Mouse (Mus musculus) heart, embryonic 16.5 days (tissue): ENCODE results near the gene Afp. TPM values are rescaled to one million over a fixed set of nuclear protein-coding genes. Genes with fewer than 3 reads are reported as not detected.

Source experiments
- ATAC-seq: fragments of 200-750 bp; cut with Nextera tagmentation; replicated peaks from 2 replicates; pipeline ENCODE4 v1.8.0; 2017; ENCODE audit warnings: moderate number of reproducible peaks; ENCODE audit not compliant: insufficient read depth, low FRiP score; ENCODE audit errors: extremely low read depth
- H3K27ac ChIP-seq: fragments of 300-500 bp; sonication (generic); 2 replicates; pipeline ENCODE4 v1.5.1; 2014; ENCODE audit warnings: mild to moderate bottlenecking, low read length, control low read depth, moderate library complexity
- H3K27me3 ChIP-seq: fragments of 300-500 bp; sonication (generic); 2 replicates; pipeline ENCODE4 v1.6.1; 2014; ENCODE audit warnings: low read length, mixed read lengths; ENCODE audit not compliant: control insufficient read depth, insufficient read depth
- H3K36me3 ChIP-seq: fragments of 300-500 bp; sonication (generic); 2 replicates; pipeline ENCODE4 v1.6.1; 2014; ENCODE audit not compliant: control insufficient read depth, insufficient read depth
- H3K4me1 ChIP-seq: fragments of 300-500 bp; sonication (generic); 2 replicates; pipeline ENCODE4 v1.6.1; 2014; ENCODE audit warnings: low read length, mixed read lengths; ENCODE audit not compliant: control insufficient read depth, insufficient read depth
- H3K4me2 ChIP-seq: fragments of 300-500 bp; sonication (generic); 2 replicates; pipeline ENCODE4 v1.6.1; 2014; ENCODE audit warnings: low read depth, mild to moderate bottlenecking, control low read depth, low read length
- H3K4me3 ChIP-seq: fragments of 300-500 bp; sonication (generic); 2 replicates; pipeline ENCODE4 v1.5.1; 2014; ENCODE audit warnings: mild to moderate bottlenecking, control low read depth, low read length
- H3K9ac ChIP-seq: fragments of 300-500 bp; sonication (generic); 2 replicates; pipeline ENCODE4 v1.6.1; 2014; ENCODE audit warnings: low read length, control low read depth
- H3K9me3 ChIP-seq: fragments of 300-500 bp; sonication (generic); replicated peaks from 2 replicates; pipeline ENCODE4 v1.6.1; 2016; ENCODE audit warnings: low read length; ENCODE audit not compliant: control insufficient read depth
- WGBS: fragments of 180-500 bp; shearing (Covaris S2); extraction: QIAGEN DNeasy Blood & Tissue Kit; methylation state at CpG from one replicate; pipeline ENCODE4 v1.1.7; 2014; 5-methylcytosine and 5-hydroxymethylcytosine counted together
- polyA plus RNA-seq: library from polyadenylated mRNA; unstranded; fragments of >200 nt; fragmentation: Nextera tagmentation; extraction: Ambion mirVana; gene quantifications from 2 replicates; pipeline ENCODE4 v1.2.1, GENCODE M21; 2015

Afp gene
- polyA plus RNA-seq, 1 experiment from 2014 or later, result 11.5 TPM

DNA sequence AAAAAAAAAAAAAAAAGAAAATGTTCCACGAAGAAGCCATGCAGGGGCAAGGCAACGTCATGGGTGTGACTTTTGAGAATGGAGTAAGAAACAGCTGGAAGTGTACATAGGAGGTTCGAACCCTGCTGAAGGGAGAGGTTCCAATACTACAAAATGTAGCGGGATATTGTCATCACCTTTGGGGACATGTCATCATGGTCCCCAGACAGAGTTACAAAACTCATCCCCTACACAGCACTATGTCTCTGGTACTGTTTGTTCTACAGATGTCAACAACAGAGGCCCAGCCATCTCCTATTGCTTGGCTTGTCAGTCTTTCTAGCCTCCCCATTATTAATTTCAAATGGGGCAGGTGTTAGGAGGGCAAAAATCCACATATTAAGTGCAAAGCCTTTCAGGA is 16.6 kb upstream of the Afp start:
- no peak overlapping the region for H3K27ac ChIP-seq
- no peaks in the 10 kb centered on the region for H3K9me3 ChIP-seq
- no peak overlapping the region for H3K4me2 ChIP-seq
- H3K4me3 ChIP-seq, result no peak overlapping the region
- no peaks in the 10 kb centered on the region for H3K4me1 ChIP-seq
- WGBS, result 91% methylated on average over 4 of the region's 4 CpGs
- no peak for ATAC-seq
- H3K9ac ChIP-seq, result no peak overlapping the region
- H3K36me3 ChIP-seq, result no peaks in the 10 kb centered on the region
- H3K27me3 ChIP-seq, result no peaks in the 10 kb centered on the region

DNA sequence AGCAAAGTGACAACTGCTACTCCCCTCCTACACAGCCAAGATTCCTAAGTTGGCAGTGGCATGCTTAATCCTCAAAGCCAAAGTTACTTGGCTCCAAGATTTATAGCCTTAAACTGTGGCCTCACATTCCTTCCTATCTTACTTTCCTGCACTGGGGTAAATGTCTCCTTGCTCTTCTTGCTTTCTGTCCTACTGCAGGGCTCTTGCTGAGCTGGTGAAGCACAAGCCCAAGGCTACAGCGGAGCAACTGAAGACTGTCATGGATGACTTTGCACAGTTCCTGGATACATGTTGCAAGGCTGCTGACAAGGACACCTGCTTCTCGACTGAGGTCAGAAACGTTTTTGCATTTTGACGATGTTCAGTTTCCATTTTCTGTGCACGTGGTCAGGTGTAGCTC is 16.2 kb upstream of the Afp start:
- Histone ChIP-seq H3K4me2 (no peak overlapping the region), H3K9ac (no peak overlapping the region), H3K27me3 (no peaks in the 10 kb centered on the region), H3K36me3 (no peaks in the 10 kb centered on the region), H3K27ac (no peak overlapping the region), H3K9me3 (no peaks in the 10 kb centered on the region), H3K4me1 (no peaks in the 10 kb centered on the region), H3K4me3 (no peak overlapping the region)
- WGBS, result 77% methylated on average over 5 of the region's 5 CpGs
- no peak for ATAC-seq

DNA sequence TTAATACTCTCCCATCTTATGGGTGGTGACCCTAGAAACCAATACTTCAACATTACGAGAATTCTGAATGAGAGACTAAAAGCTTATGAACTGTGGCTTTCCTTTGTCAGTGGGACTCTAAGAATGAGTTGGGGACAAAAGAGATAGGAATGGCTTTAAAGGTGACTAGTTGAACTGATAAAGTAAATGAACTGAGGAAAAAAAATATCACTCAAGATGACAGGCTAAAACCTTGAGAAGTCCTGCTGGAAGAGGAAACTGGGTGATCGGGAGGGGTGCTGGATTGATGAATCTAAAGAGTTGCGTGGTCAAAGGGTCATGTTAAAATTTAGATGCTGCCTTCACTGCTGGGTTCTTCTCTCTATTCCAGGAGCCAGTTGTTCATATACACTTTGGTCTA is 13.8 kb upstream of the Afp start:
- H3K4me1 ChIP-seq, result no peaks in the 10 kb centered on the region
- 83% methylated on average over 3 of the region's 3 CpGs for WGBS
- no peak overlapping the region for H3K4me3 ChIP-seq
- H3K9ac ChIP-seq, result no peak overlapping the region
- ATAC-seq, result no peak
- H3K9me3 ChIP-seq, result no peaks in the 10 kb centered on the region
- H3K27me3 ChIP-seq, result no peaks in the 10 kb centered on the region
- H3K27ac ChIP-seq, result no peak overlapping the region
- no peaks in the 10 kb centered on the region for H3K36me3 ChIP-seq
- H3K4me2 ChIP-seq, result no peak overlapping the region

DNA sequence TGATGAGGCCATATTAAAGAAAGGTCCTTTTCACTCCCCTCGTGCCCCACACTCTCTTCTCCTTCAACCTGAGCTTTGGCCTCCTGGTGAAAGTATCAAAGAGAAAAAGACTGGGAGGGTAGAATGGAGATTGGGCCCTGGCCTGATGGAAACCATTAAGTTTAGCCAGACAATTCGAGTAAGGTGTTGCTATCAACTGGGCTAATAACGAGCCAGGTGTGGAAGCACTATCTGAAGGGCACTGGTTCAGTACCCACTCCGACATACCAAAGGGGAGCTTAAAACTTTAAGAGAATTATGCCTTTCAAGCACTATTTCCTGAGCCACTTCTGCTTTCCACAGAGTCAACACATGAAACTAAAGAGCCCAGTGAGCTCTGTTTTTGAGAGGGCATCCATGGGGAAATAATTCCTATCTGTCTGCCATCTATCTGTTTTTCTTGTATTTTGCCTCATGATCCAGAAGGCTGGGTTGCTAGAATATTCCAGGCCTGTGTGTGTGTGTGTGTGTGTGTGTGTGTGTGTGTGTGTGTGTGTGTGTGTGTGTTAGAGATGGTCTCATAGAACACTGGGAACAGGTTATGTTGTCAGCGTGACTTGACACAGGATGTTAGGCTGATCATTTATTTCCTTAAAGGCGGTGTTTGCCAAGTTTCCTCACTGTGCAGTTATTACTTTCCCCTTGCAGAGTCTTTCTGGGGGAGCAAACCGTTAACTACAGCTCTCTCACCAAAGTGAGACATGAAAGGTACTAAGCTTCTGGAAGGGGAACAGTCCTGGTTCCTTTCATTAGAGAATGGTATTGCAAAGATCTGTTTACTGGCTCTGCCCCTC is 13.0 kb upstream of the Afp start:
- Histone ChIP-seq H3K9me3 (no peaks in the 10 kb centered on the region), H3K9ac (no peak overlapping the region), H3K4me3 (no peak overlapping the region), H3K36me3 (no peaks in the 10 kb centered on the region), H3K27ac (no peak overlapping the region), H3K4me2 (no peak overlapping the region), H3K4me1 (no peaks in the 10 kb centered on the region), H3K27me3 (no peaks in the 10 kb centered on the region)
- ATAC-seq, result no peak
- WGBS, result 73% methylated on average over 7 of the region's 7 CpGs

DNA sequence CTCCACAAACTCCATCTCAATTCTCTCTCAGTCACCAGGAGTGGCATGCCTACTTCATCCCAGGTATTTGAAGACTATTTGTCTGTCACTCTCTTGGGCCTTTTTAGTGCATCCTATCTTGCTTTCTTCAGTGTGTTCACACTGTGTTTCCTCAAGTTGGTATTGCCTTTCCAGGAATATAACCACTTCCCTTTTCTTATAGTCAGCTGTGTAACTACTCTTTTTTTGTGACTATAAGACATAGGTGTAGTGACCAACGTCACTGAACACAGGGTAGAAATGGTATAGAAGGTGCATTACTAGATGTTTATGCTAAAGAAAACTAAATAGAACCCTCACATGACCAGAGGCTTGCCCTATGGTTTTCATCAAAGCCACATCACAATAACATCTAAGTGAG is 11.7 kb upstream of the Afp start:
- ATAC-seq, result no peak
- H3K4me3 ChIP-seq, result no peak overlapping the region
- 83% methylated on average over 1 of the region's 1 CpGs for WGBS

DNA sequence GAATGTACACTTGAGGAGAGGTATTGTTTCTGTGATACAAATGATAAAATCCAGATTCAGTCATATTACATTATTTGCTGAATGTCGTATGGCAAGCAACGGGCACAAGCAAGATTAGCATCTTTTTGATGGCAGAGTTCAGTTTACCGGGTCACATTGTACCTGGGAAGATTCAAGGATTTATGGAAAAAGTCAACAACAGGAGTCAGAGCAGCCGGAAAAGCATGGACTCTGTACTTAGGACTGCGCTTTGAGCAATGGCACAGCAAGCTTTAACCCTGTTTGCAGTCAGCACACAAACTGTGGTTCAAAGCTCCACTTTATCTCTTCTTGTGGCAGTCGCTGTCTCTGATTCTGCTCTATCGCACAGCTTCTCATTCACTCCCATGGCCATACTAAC is 4.9 kb upstream of the Afp start:
- WGBS, result 84% methylated on average over 7 of the region's 7 CpGs
- Histone ChIP-seq H3K4me3 (no peak overlapping the region), H3K27ac (no peak overlapping the region), H3K4me2 (no peak overlapping the region), H3K27me3 (no peaks in the 10 kb centered on the region), H3K4me1 (no peaks in the 10 kb centered on the region), H3K9ac (no peak overlapping the region), H3K9me3 (no peaks in the 10 kb centered on the region), H3K36me3 (no peaks in the 10 kb centered on the region)
- ATAC-seq, result no peak

More for the DNA sequence above, 11.7 kb upstream of the Afp start:
- H3K9me3 ChIP-seq, result no peaks in the 10 kb centered on the region
- H3K27ac ChIP-seq, result no peak overlapping the region
- H3K36me3 ChIP-seq, result no peaks in the 10 kb centered on the region
- no peaks in the 10 kb centered on the region for H3K27me3 ChIP-seq
- no peaks in the 10 kb centered on the region for H3K4me1 ChIP-seq
- H3K9ac ChIP-seq, result no peak overlapping the region
- no peak overlapping the region for H3K4me2 ChIP-seq

DNA sequence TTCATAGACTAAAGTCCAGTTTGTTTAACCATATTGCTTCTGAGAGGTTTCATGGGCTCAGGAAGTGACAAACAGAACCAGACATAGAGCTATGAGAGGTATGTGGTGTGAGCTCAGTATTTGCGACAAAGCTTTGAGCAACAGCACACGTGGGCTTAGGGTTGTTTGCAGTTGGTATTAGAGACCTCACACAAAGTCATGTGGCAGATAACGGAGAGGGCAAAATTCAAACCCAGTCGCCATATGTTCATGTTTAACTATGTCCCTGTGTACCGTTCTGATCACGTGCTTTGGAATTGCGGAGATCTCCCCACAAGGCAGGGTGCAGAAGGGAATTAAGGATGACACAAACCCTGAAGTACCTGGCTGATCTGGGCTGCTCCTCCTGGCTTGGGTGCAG is 2.2 kb upstream of the Afp start:
- no peak overlapping the region for H3K27ac ChIP-seq
- no peaks in the 10 kb centered on the region for H3K36me3 ChIP-seq
- H3K4me3 ChIP-seq, result no peak overlapping the region
- no peak for ATAC-seq
- H3K9me3 ChIP-seq, result no peaks in the 10 kb centered on the region
- no peaks in the 10 kb centered on the region for H3K4me1 ChIP-seq
- WGBS, result 80% methylated on average over 7 of the region's 7 CpGs
- H3K27me3 ChIP-seq, result no peaks in the 10 kb centered on the region
- H3K4me2 ChIP-seq, result no peak overlapping the region
- no peak overlapping the region for H3K9ac ChIP-seq

DNA sequence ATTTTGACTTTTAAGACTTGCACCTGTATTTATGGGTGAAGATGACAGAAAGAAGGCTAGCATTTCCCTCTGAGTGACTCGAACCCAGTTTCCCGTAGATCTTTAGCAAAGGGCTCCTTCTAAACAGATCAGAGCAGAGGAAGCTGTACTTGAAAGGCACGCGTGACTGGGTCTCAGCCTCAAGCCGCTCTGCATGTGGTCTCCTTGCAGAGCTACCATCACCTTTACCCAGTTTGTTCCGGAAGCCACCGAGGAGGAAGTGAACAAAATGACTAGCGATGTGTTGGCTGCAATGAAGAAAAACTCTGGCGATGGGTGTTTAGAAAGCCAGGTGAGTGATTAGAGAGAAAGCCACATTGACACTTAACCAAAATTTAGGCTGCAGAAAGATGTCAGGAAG is 1.9 kb downstream of the Afp start:
- no peak overlapping the region for H3K9ac ChIP-seq
- H3K27ac ChIP-seq, result no peak overlapping the region
- peak overlapping the region; percentile 42 for H3K4me2 ChIP-seq
- no peaks in the 10 kb centered on the region for H3K36me3 ChIP-seq
- H3K27me3 ChIP-seq, result no peaks in the 10 kb centered on the region
- ATAC-seq, result no peak
- H3K4me1 ChIP-seq, result no peaks in the 10 kb centered on the region
- H3K9me3 ChIP-seq, result no peaks in the 10 kb centered on the region
- WGBS, result 75% methylated on average over 9 of the region's 9 CpGs
- H3K4me3 ChIP-seq, result peak overlapping the region; percentile 5

DNA sequence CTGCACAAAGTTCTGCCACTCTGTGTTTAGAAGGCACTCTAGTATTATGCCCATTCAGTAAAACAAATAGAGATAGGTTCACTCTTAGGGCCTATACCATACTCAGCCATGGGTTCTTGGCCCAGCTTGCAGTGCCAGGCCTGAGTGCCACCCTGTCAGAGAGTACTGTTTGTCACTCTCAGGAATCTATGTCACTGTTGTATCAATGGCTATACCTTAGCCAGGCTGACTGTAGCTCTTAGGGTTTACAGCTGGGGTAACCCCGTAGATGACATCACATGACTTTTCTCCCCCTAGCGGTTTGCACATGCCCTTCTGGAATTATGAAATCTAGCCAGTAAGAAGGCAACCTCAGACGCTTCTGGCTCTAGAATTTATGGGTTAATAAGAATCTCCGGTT is 3.8 kb downstream of the Afp start:
- H3K4me1 ChIP-seq, result no peaks in the 10 kb centered on the region
- no peaks in the 10 kb centered on the region for H3K27me3 ChIP-seq
- no peak overlapping the region for H3K27ac ChIP-seq
- H3K9ac ChIP-seq, result no peak overlapping the region
- no peak overlapping the region for H3K4me2 ChIP-seq
- no peak for ATAC-seq
- H3K36me3 ChIP-seq, result no peaks in the 10 kb centered on the region
- no peak overlapping the region for H3K4me3 ChIP-seq
- H3K9me3 ChIP-seq, result no peaks in the 10 kb centered on the region
- WGBS, result 86% methylated on average over 4 of the region's 4 CpGs
